ENCODE assay signal across 1 mouse cellular context in genomic region chr11:118248150-118249011, GRCm38 (mm10).
TF ChIP-seq lines count a peak whose summit lies in the region.

Gene Cyth1, minus strand, starts transcription at chr11:118248592.

TF ChIP-seq in CH12.LX, 34 proteins besides CTCF, POLR2A, EP300 and RAD21 (continued from another document):
- TF ChIP-seq TBP (conservative IDR thresholded peaks at IDR 0.05; ENCODE audit: low read depth, low read length) = 0 out of 2 replicates have a peak, but pooled peaks have one; percentile 36
- no peak for TF ChIP-seq POLR2AphosphoS2 (IDR thresholded peaks at IDR 0.05; ENCODE audit: low read depth, low read length)
- peak; percentile 72; the same call in 1 of the 2 replicates for TF ChIP-seq TCF12 (IDR thresholded peaks at IDR 0.05; ENCODE audit: low read depth, low read length)
- 0 out of 2 replicates have a peak, but pooled peaks have one; percentile 27 for TF ChIP-seq UBTF (IDR thresholded peaks at IDR 0.05; ENCODE audit: low read depth, low read length)
- no peak for TF ChIP-seq MYC (IDR thresholded peaks at IDR 0.05; ENCODE audit: low read depth, low read length)
- TF ChIP-seq USF1 (IDR thresholded peaks at IDR 0.05; ENCODE audit: low read depth, low read length) = no peak
- no peak for TF ChIP-seq SMC3 (IDR thresholded peaks at IDR 0.05; ENCODE audit: low read depth, low read length)
- 0 out of 2 replicates have a peak, but pooled peaks have one; percentile 45 for TF ChIP-seq RCOR1 (conservative IDR thresholded peaks at IDR 0.05; ENCODE audit: low read depth, low read length)
- TF ChIP-seq ZC3H11A (IDR thresholded peaks at IDR 0.05; ENCODE audit: low read depth, low read length) = no peak
- no peak; the same call in 1 of the 2 replicates for TF ChIP-seq HCFC1 (IDR thresholded peaks at IDR 0.05; ENCODE audit: low read depth, low read length)
- no peak for TF ChIP-seq JUND (conservative IDR thresholded peaks at IDR 0.05; ENCODE audit: low read depth, low read length)
- peak; percentile 68; the same call in 1 of the 2 replicates for TF ChIP-seq MAZ (IDR thresholded peaks at IDR 0.05; ENCODE audit: low read depth, low read length)
